Mouse (Mus musculus) cortical plate, adult 2 months (tissue): ENCODE results near the gene Gm21987.

ENCODE experiments used
- CTCF ChIP-seq: fragments of 200-500 bp; IDR thresholded peaks from 2 replicates; pipeline ENCODE4 v1.5.1; 2011; ENCODE audit warnings: mild to moderate bottlenecking, control low read depth, low read length; ENCODE audit not compliant: insufficient read depth; ENCODE audit errors: extremely low read depth
- POLR2A ChIP-seq: fragments of 200-500 bp; IDR thresholded peaks from 2 replicates; pipeline ENCODE4 v1.6.1; 2011; ENCODE audit warnings: mild to moderate bottlenecking, low read length, control low read depth; ENCODE audit not compliant: insufficient read depth; ENCODE audit errors: extremely low read depth

GRCm38 (mm10) chr16:38350939-38351338, 4.1 kb downstream of the Gm21987 start:
- TF ChIP-seq POLR2A (no peak), CTCF (no peak)
